Mouse (Mus musculus) kidney, embryonic 14.5 days (tissue): Measurements from ENCODE around the gene Lgals8. TPM values are rescaled to one million over a fixed set of nuclear protein-coding genes. Genes with fewer than 3 reads are reported as not detected.
"Not testable (repeated sequence)": the region's sequence is repeated elsewhere in the genome, so short reads cannot be mapped to it uniquely, and the experiment has no call there.

Source experiments
- ATAC-seq: fragments of 200-750 bp; cut with Nextera tagmentation; 2 replicates; pipeline ENCODE4 v1.8.0; 2017; ENCODE audit warnings: moderate number of reproducible peaks, mild to moderate bottlenecking, moderate TSS enrichment, moderate library complexity; ENCODE audit not compliant: low FRiP score, low TSS enrichment
- H3K27ac ChIP-seq: fragments of 300-500 bp; sonication (generic); 2 replicates; pipeline ENCODE4 v1.5.1; 2014; ENCODE audit warnings: low read depth, mild to moderate bottlenecking, low read length, moderate library complexity, mixed read lengths
- H3K27me3 ChIP-seq: fragments of 300-500 bp; sonication (generic); 2 replicates; pipeline ENCODE4 v1.6.1; 2014; ENCODE audit warnings: mild to moderate bottlenecking, low read length; ENCODE audit not compliant: control insufficient read depth, insufficient read depth
- H3K36me3 ChIP-seq: fragments of 300-500 bp; sonication (generic); 2 replicates; pipeline ENCODE4 v1.6.1; 2014; ENCODE audit warnings: low read length, mixed read lengths; ENCODE audit not compliant: control insufficient read depth, insufficient read depth
- H3K4me1 ChIP-seq: fragments of 300-500 bp; sonication (generic); 2 replicates; pipeline ENCODE4 v1.6.1; 2014; ENCODE audit warnings: low read length, mixed read lengths; ENCODE audit not compliant: control insufficient read depth, insufficient read depth
- H3K4me2 ChIP-seq: fragments of 300-500 bp; sonication (generic); replicated peaks from 2 replicates; pipeline ENCODE4 v1.6.1; 2014; ENCODE audit warnings: low read depth, mild to moderate bottlenecking, low read length
- H3K4me3 ChIP-seq: fragments of 300-500 bp; sonication (generic); 2 replicates; pipeline ENCODE4 v1.5.1; 2014; ENCODE audit warnings: mild to moderate bottlenecking, low read length
- H3K9ac ChIP-seq: fragments of 300-500 bp; sonication (generic); 2 replicates; pipeline ENCODE4 v1.6.1; 2014; ENCODE audit warnings: low read depth, mild to moderate bottlenecking, low read length, moderate library complexity
- H3K9me3 ChIP-seq: fragments of 300-500 bp; sonication (generic); 2 replicates; pipeline ENCODE4 v1.6.1; 2016; ENCODE audit warnings: low read length; ENCODE audit not compliant: control insufficient read depth
- WGBS: fragments of 180-500 bp; shearing (Covaris S2); extraction: QIAGEN DNeasy Blood & Tissue Kit; methylation state at CpG from one replicate; pipeline ENCODE4 v1.1.7; 2014; 5-methylcytosine and 5-hydroxymethylcytosine counted together
- polyA plus RNA-seq: library from polyadenylated mRNA; unstranded; fragments of >200 nt; fragmentation: Nextera tagmentation; extraction: Ambion mirVana; gene quantifications from 2 replicates; pipeline ENCODE4 v1.2.1, GENCODE M21; 2014

The Lgals8 gene
- polyA plus RNA-seq, 1 experiment from 2014 or later: 19.2 TPM

DNA sequence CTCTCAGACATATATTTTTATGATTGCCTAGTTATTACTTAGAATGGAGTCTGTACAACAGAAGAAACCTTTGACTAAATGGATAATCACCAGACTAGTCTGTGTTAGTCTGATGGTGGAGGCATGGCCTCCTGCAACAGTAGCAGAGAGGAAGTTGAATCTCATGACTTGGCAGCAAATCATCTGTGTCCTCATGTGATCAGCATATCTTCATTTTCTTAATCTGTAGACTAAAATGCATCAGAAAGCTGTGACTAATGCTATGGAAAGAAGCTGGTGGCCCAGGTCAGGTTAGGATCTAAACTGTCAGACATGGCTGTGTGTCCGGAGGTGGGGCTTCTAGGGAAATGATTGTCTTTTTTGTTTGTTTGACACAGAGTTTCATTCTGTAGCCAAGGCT, 3.7 kb upstream of the Lgals8 start:
- Histone ChIP-seq H3K4me3 (no peak overlapping the region), H3K27ac (no peak overlapping the region), H3K9ac (no peak overlapping the region), H3K4me1 (no peaks in the 10 kb centered on the region), H3K27me3 (no peaks in the 10 kb centered on the region), H3K9me3 (no peaks in the 10 kb centered on the region), H3K4me2 (no peak overlapping the region), H3K36me3 (no peaks in the 10 kb centered on the region)
- ATAC-seq: no peak
- 83% methylated on average over 1 of the region's 1 CpGs for WGBS

DNA sequence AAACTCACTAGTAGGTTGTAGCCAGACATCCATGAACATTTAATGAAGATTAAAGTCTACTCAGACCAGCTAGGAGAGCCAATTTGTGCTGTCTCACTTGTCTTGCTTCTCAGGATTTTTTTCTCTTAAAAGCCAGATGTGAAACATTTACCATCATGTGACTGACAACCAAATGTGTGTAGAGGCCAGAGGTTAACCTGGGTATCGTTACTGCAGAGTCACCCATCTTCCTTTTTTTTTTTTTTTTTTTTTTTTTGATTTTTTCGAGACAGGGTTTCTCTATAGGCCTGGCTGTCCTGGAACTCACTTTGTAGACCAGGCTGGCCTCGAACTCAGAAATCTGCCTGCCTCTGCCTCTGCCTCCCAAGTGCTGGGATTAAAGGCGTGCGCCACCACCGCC, 585 bp downstream of the Lgals8 start:
- 82% methylated on average over 6 of the region's 6 CpGs for WGBS
- not testable (repeated sequence) for H3K9ac ChIP-seq, H3K4me2 ChIP-seq

GRCm38 (mm10) chr13:12462623-12463022, 2.1 kb downstream of the Lgals8 start:
- no peak for ATAC-seq
- Histone ChIP-seq H3K27ac (no peak overlapping the region), H3K36me3 (no peaks in the 10 kb centered on the region), H3K4me2 (no peak overlapping the region), H3K9ac (no peak overlapping the region), H3K4me1 (no peaks in the 10 kb centered on the region), H3K9me3 (no peaks in the 10 kb centered on the region), H3K27me3 (no peaks in the 10 kb centered on the region), H3K4me3 (no peak overlapping the region)
- WGBS: 76% methylated on average over 4 of the region's 4 CpGs

More for the DNA sequence above, 585 bp downstream of the Lgals8 start:
- not testable (repeated sequence) for ATAC-seq, H3K36me3 ChIP-seq, H3K4me3 ChIP-seq, H3K4me1 ChIP-seq, H3K9me3 ChIP-seq, H3K27me3 ChIP-seq, H3K27ac ChIP-seq

GRCm38 (mm10) chr13:12461730-12462119, 3.0 kb downstream of the Lgals8 start:
- H3K36me3 ChIP-seq: no peaks in the 10 kb centered on the region
- H3K4me3 ChIP-seq: peak overlapping the region; percentile 77
- H3K27me3 ChIP-seq: no peaks in the 10 kb centered on the region
- WGBS: 4% methylated on average over 7 of the region's 7 CpGs
- H3K4me2 ChIP-seq: peak overlapping the region; percentile 79
- peak overlapping the region; percentile 77 for H3K9ac ChIP-seq
- ATAC-seq: no peak
- no peaks in the 10 kb centered on the region for H3K9me3 ChIP-seq
- H3K27ac ChIP-seq: no peak overlapping the region
- H3K4me1 ChIP-seq: no peaks in the 10 kb centered on the region

GRCm38 (mm10) chr13:12460881-12461729, 3.6 kb downstream of the Lgals8 start:
- no peaks in the 10 kb centered on the region for H3K9me3 ChIP-seq
- peak overlapping the region; percentile 77 for H3K9ac ChIP-seq
- H3K36me3 ChIP-seq: no peaks in the 10 kb centered on the region
- no peaks in the 10 kb centered on the region for H3K27me3 ChIP-seq
- no peaks in the 10 kb centered on the region for H3K4me1 ChIP-seq
- peak overlapping the region; percentile 43; the same call in 1 of the 2 replicates for H3K27ac ChIP-seq
- peak; percentile 97 for ATAC-seq
- peak overlapping the region; percentile 77 for H3K4me3 ChIP-seq
- 1% methylated on average over 50 of the region's 59 CpGs for WGBS
- H3K4me2 ChIP-seq: peak overlapping the region; percentile 79

- H3K4me3 ChIP-seq: peak overlapping the region; percentile 77
- H3K27ac ChIP-seq: peak overlapping the region; percentile 43; the same call in 1 of the 2 replicates
- no peaks in the 10 kb centered on the region for H3K9me3 ChIP-seq
- H3K4me1 ChIP-seq: no peaks in the 10 kb centered on the region
- peaks cover 2% of the 10 kb centered on the region; the same call in 1 of the 2 replicates for H3K36me3 ChIP-seq
- no peaks in the 10 kb centered on the region for H3K27me3 ChIP-seq
- peak overlapping the region; percentile 77; the same call in 1 of the 2 replicates for H3K9ac ChIP-seq
- ATAC-seq: no peak
- WGBS: 5% methylated on average over 8 of the region's 8 CpGs
- H3K4me2 ChIP-seq: peak overlapping the region; percentile 79
These were observed 4.3 kb downstream of the Lgals8 start for GRCm38 (mm10) chr13:12460443-12460842.

- Histone ChIP-seq H3K27ac (no peak overlapping the region), H3K27me3 (no peaks in the 10 kb centered on the region), H3K4me1 (no peaks in the 10 kb centered on the region), H3K36me3 (peaks cover 3% of the 10 kb centered on the region; the same call in 1 of the 2 replicates), H3K9me3 (no peaks in the 10 kb centered on the region), H3K4me2 (no peak overlapping the region), H3K4me3 (no peak overlapping the region), H3K9ac (no peak overlapping the region)
- whole genome bisulfite sequencing: 80% methylated on average over 7 of the region's 7 CpGs
- no peak for ATAC-seq
These were observed 8.0 kb downstream of the Lgals8 start for GRCm38 (mm10) chr13:12456711-12457110.

- no peaks in the 10 kb centered on the region for H3K27me3 ChIP-seq
- WGBS: 80% methylated on average over 7 of the region's 7 CpGs
- H3K9me3 ChIP-seq: no peaks in the 10 kb centered on the region
- H3K27ac ChIP-seq: no peak overlapping the region
- H3K9ac ChIP-seq: no peak overlapping the region
- H3K4me2 ChIP-seq: no peak overlapping the region
- H3K36me3 ChIP-seq: peaks cover 3% of the 10 kb centered on the region; the same call in 1 of the 2 replicates
- no peak overlapping the region for H3K4me3 ChIP-seq
- H3K4me1 ChIP-seq: no peaks in the 10 kb centered on the region
- no peak for ATAC-seq
These were observed 9.9 kb downstream of the Lgals8 start for GRCm38 (mm10) chr13:12454686-12455390.

DNA sequence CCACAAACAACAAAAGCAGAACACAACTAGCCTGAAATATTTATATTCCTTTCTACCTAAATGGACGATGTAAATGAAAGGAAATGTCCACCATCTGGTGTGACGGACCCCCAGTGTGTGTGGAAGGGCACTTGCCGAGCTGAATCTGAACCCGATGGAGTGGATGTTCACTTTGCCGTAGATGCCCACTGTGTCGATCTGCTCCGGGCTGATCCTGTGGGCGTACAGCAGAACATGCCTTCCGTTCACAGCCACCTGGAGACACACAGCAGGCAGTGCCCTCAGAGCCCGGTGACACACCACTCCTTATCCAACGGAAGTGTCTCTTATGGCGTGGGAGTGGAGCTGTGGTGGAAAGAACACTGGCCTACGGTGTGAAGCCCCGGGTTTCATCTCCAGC, 11.6 kb downstream of the Lgals8 start:
- H3K36me3 ChIP-seq: peaks cover 3% of the 10 kb centered on the region; the same call in 1 of the 2 replicates
- no peaks in the 10 kb centered on the region for H3K27me3 ChIP-seq
- no peak for ATAC-seq
- no peak overlapping the region for H3K4me3 ChIP-seq
- 90% methylated on average over 14 of the region's 14 CpGs for WGBS
- H3K9me3 ChIP-seq: no peaks in the 10 kb centered on the region
- no peak overlapping the region for H3K9ac ChIP-seq
- no peaks in the 10 kb centered on the region for H3K4me1 ChIP-seq
- no peak overlapping the region for H3K27ac ChIP-seq
- H3K4me2 ChIP-seq: no peak overlapping the region
